Mouse (Mus musculus): ENCODE measurements around the gene Fam151b. TPM values are rescaled to one million over a fixed set of nuclear protein-coding genes. Genes with fewer than 3 reads are reported as not detected.

Fam151b gene
- total RNA-seq, 2 experiments from 2014 or later = 1.3 to 1.5 TPM

DNA sequence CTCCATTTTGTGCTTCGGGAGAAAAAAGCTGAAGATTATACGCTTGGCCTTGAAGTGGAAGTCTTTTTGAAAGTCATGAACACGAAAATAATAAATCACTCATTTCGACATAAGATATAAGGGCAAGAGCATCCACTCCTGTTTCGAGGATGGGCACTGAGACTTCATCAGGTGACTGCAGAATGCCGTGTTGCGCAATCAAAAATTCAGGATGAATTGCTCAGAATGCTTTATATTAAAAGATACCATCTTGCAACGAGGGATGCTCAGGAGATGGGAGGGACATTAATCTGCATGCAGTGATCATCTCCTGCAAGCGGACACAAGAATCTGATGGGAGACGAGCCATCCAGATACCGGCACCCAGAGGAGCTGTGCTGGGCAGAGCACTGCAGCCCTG is 64.2 kb downstream of the Fam151b start:
- no peak for DNase-seq

DNA sequence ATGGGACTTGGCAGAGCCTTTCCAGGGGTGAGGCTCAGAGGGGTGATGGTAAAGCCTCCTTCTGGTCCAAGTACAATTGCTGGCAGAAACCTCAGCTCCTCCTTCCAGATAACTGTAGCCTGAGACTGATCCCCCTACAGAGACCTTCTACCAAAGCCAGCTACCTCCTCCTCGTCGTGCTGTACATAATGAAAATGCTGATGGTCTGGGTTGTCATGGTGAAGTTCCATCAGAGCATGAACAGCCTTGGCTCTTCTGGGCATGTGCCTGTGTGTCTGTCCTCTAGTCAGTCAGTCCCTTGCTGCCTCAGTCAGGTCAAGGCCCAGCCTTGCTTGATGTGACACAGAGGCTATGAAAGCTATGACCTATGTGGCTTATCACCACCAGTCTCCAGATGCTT is 73.3 kb downstream of the Fam151b start:
- no peak for DNase-seq

DNA sequence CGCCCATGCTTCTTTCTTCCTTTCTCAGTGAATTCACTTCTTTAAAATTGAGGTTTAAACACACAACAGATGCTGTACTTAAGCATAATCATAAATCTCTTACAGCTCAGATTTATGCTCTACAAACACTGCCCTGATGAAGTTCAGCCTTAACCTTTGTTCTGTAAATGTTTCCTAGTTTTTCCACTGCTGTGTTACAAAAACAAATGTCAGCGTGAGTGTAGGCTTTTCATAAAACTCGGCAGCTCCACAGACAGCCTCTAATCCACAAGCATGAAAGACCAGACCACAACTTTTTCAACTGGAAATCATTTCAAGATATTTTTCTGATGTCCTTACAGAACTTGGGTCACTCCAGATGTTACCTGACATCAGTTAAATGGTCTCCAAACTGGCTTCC is 80.3 kb downstream of the Fam151b start:
- DNase-seq = no peak

DNA sequence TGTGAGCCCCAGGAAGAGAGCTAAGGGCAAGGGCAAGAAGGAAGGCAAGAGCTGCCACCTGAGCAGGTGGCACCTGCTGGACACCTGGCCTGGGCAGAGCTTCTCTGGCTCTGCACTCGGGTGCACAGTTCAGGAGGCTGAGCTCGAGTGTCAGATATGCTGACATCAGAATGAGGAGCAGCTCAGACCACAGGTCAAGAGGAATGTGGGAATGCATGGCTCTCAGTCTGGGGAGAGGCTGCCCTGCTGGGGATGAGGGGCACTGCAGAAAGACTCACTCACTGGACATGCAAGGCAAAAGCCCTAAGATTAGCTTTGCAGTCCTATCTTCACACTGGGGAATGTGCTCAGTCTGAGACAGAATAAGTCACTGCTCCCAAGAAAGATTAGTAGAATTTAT is 81.8 kb downstream of the Fam151b start:
- DNase-seq = no peak

Other genes with a start within 250 kb of the Fam151b start
- gene Gm20379, start 178.0 kb downstream of the Fam151b start, total RNA-seq (2021) = not detected
- 1 to 10 TPM in 1 of 2 experiments, under 1 TPM in 1; 0.77 to 1.2 TPM for gene Dhfr, start 129.3 kb downstream of the Fam151b start, total RNA-seq (2021)
- 10 to 100 TPM in 1 of 2 experiments, 1 to 10 TPM in 1; 8.6 to 10.5 TPM for gene Msh3, start 129.0 kb downstream of the Fam151b start, total RNA-seq (2021)
- not detected for gene Ankrd34b, start 58.1 kb downstream of the Fam151b start, total RNA-seq (2021)
- 10 to 100 TPM; 13.7 to 14.9 TPM for gene Zfyve16, start 46.9 kb upstream of the Fam151b start, total RNA-seq (2021)
- gene Spz1, start 92.2 kb upstream of the Fam151b start, total RNA-seq (2021) = not detected
- 10 to 100 TPM; 10.2 to 12.4 TPM for gene Serinc5, start 127.1 kb upstream of the Fam151b start, total RNA-seq (2021)